Mouse (Mus musculus): ENCODE measurements around the gene Dnajc22. TPM values are rescaled to one million over a fixed set of nuclear protein-coding genes. Genes with fewer than 3 reads are reported as not detected.

Gene Dnajc22
- total and polyA plus RNA-seq, 3 experiments = 0.31 to 4.4 (median 3.2) TPM

- DNase-seq = no peak
Measured at GRCm38 (mm10) chr15:99087253-99088075, 5.5 kb upstream of the Dnajc22 start, which contains the start of gene C1ql4. TSS of gene C1ql4 (minus strand) at chr15:99087817.

DNA sequence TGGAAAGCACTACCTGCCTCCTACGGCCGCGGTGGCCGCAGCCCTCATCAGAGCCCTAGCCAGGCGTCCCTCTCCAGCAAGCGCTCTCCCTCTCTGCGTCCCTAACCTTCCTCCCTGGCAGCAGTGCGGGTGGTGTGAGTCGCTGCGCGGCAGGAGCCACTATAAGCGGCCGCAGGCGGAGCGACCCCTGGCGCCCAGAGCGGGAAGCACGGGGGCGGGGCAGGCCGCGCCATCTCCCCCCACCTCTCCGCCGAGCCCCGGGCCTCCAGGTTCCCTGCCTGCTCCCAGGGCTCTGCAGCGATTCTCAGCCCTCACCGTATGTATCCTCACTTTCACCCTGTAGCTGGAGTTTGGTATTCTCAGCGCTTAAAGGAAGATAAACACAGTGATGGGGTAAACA, 4.7 kb upstream of the Dnajc22 start:
- DNase-seq = peak; percentile 87

GRCm38 (mm10) chr15:99089069-99089468, 3.9 kb upstream of the Dnajc22 start:
- DNase-seq = no peak

DNA sequence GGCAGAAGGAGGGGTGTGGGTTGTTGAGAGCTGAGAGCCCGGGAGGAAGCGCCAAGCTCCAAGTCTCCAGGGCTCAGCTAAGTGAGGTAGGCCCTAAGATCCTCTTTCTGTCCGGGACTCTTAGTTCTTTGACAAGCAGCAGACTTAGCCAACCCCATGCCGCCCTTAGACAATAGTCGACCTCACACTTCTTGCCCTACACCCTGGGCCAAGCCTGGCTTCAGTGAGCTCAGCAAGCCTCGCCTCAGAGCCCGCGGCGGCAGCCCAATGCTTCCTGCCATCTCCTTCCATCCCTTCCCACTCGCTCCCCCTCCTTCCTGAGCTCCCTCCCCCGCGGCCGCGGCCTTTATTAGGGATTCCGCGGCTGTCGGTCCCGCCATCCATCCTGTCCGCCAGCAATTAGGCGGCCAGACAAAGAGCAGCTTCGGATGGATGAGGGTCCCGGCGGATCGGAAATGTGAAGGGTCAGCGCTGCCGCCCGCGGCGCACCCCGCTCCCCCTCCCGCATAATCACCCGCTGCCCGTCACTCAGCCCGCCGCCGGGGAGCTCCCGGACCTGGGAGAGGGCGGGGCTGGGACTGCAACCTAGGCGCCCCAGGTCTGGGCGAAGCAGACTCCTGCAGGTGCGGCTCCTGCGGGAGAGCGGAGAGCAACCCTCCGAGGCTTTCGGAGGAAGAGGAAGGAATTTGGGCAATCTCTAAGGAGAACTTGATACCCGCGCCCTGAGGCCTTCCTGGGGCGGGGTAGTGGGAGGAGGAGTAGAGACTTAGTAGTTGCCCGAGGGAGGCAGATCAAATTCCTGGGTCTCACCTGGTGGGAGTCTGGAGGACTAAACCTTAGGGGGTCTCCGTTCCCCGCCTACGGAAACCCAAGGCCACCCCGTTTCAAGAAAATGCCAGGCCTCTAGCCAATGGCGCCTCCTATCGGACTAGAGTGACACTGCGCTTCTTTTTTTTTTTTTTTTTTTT, 605 bp downstream of the Dnajc22 start:
- peak; percentile 17 for DNase-seq

- DNase-seq = no peak
Measured at GRCm38 (mm10) chr15:99094631-99095270, 1.8 kb downstream of the Dnajc22 start.

- no peak for DNase-seq
Measured at GRCm38 (mm10) chr15:99095356-99095755, 2.4 kb downstream of the Dnajc22 start.

DNA sequence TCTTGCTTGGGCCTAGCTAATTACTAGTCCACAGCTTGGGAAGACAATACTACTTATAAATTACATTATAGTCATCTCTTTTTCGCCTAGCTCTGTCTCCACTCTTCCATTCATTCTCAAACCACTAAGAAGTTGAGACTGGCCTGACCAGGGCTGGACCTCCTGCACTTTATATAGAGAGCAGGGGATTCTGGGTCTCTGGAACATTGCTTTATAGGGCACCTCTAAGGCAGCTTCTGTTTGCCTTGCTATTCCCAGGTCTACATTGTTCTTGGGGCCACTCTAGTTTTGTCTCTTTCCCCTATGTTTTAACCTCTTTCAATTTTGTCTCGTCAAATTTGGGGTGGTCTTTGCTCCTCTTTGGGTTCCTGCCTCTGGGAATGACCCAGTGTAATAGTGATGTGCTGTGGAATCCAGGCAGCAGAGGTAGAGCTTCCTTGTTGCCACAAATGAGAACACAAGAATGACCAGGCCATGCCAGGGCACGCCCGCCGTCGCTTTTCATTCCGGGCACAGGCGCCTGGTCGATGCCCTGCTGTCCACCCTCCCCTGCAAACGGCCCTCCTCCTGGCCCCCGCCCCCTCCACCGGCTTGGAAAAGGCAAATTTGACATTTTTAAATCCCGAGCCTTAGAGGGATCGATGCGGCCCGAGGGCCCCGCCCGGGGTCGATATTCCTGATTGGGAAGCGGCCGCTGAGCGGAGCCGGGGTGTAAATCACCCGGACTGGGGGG, 3.3 kb downstream of the Dnajc22 start:
- DNase-seq = peak; percentile 15

- peak; percentile 38 for DNase-seq
Measured at GRCm38 (mm10) chr15:99096831-99097500, 4.0 kb downstream of the Dnajc22 start.

DNA sequence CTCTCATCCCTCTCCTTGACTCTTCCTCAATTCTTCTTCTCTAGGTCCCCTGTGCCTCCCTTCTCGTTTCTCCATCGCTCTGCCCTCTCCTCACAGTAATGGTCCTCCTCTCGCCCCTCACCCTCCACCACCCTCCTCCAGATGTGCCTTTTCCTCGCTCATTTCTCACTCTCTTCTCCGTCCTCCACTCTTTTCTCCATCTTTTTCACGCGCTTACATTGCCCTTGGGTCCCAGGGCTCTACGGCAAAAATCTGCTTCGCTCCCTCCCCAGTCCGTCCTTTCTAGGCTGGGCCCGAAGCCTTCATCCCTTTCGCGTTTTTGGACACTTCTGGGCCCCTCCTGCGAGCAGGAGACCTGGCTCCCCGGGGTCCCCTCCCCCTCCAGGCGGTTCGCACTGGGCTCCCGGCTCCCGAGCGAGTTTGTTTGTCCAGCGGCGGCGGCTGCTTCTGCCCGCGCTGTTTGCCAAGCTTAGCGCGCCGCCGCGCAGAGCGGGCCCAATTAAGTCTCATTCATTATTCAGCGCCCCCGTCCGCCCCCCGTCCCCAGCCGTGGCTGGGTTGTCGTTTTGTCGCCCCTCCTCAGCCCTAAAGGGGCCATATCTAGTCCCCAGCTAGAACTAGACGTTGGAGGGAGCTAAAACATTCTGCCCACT, 5.0 kb downstream of the Dnajc22 start:
- peak; percentile 43 for DNase-seq

DNA sequence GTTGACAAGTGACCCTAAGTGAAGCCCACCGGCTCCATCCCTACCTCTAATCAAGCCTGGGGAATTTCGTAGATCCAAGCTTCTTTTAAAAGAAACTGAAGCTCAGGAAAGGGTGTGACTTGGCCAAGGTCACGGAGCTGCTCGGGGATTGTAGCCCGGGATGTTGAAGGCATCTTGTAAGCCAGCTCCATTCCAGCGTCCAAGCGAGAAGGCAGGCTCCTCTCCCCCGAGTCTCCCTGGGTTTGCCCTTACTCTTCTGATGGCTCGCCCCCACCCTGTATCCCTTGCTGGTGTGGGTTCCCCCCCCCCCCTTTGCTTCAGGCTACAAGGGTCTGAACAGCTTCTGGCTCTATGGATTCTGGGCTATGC, 5.5 kb downstream of the Dnajc22 start:
- no peak for DNase-seq

GRCm38 (mm10) chr15:99099139-99099556, 6.2 kb downstream of the Dnajc22 start:
- peak; percentile 69 for DNase-seq

DNA sequence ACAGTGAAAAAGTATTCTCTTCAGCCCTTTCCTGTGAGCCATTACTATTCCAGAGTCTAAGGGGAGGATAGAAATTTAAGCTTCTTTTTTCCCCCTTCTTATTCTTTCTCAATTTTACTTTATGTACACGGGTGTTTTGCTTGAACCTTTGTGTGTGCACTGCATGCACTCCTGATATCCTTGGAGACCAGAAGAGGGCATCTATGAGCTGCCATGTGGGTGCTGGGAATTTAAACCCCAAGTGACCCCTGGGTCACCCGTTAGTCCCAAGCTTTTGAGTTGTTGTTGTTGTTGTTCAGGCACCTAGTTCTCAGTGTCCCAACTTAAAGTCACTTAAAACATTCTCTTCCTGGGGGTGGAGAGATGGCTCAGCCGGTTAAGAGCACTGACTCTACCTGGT, 7.0 kb downstream of the Dnajc22 start:
- no peak for DNase-seq

DNA sequence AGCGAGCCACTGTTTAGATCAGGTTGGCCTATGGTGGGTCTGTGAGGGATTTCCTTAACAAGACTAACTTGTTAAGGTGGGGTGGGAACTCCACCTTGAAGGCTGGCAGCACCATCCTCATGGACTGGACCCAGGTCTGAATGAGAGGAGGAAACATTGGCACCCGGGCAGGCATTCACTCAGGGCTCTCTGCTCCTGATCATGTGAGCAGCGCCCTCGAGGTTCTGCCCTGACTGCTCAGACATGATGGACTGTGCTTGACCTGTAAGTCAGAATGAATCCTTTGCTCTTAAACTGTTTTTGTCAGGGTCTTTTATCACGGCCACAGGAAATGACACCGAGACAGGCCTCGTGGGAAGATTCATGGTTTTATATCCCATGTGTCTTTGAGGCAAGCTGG, 12.3 kb downstream of the Dnajc22 start:
- DNase-seq = no peak

GRCm38 (mm10) chr15:99107866-99108265, 14.9 kb downstream of the Dnajc22 start:
- DNase-seq = no peak

DNA sequence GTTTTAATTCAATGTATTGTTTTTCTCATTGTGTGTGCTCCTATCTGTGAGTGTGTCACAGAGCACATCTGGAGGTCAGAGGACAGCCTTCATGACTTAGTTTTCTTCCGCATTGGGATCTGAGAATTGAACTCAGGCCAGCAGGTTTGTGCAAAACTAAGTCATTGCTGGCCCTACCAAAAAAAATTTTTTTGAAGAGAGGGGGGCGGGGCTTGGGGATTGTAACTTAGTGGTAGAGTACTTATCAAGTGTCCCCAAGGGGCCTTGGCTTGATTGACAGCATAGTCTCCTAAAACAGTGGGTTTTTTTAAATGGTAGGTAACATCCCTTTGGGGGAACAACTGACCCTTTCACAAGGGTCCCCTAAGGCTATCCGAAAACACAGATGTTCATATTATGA, 18.2 kb downstream of the Dnajc22 start:
- DNase-seq = no peak

GRCm38 (mm10) chr15:99111809-99112208, 18.8 kb downstream of the Dnajc22 start:
- DNase-seq = no peak

GRCm38 (mm10) chr15:99112843-99113395, 19.9 kb downstream of the Dnajc22 start:
- no peak for DNase-seq

GRCm38 (mm10) chr15:99113396-99113975, 20.5 kb downstream of the Dnajc22 start:
- peak; percentile 25 for DNase-seq

DNA sequence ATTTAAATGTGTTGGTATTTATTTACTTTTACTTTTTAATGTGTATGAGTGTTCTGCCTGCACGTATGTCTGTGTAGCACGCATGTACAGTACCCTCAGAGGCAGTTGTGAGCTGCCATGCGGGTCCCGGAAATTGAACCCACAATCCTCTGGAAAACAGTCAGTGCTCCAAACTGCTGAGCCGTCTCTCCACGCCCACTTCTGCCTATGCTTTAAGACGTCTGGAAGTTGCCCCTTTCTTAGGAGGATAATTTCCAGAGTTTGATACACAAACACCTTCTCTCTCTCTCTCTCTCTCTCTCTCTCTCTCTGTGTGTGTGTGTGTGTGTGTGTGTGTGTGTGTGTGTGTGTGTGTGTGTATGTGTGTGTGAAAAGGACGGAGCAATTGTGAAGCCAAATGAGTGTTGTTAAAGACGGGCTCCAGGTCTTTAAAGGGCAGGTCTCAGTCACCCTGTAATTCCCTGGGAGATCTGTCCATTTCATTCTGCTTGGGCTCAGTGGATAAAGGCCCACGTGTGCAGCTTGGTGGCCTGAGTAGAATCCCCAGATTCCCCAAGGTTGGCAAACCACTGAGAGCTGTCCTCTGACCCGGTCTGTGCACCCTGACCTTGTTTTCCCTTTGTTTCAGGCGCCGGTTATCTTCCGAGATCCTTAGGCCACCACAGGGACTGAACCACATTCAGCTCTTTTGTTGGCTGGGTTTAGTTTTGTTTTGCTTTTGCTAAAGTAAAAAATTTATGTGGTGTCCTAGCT, 21.5 kb downstream of the Dnajc22 start:
- no peak for DNase-seq

All from adrenal gland, adult 2 months (tissue).